Mouse (Mus musculus) CH12.LX (cell line): ENCODE results near the gene Olfr734.

ENCODE experiments used
- E2F4 ChIP-seq: IDR thresholded peaks from 2 replicates; pipeline ENCODE4 v1.6.1; 2011; ENCODE audit warnings: low read depth, low read length, improper control_type of control experiment; ENCODE audit not compliant: insufficient replicate concordance
- POLR2A ChIP-seq: IDR thresholded peaks from 2 replicates; pipeline ENCODE4 v1.6.1; 2011; ENCODE audit warnings: low read depth, mild to moderate bottlenecking, improper control_type of control experiment, low read length
- POLR2AphosphoS2 ChIP-seq: IDR thresholded peaks from 2 replicates; pipeline ENCODE4 v1.6.1; 2011; ENCODE audit warnings: low read depth, low read length, improper control_type of control experiment
- TCF12 ChIP-seq: IDR thresholded peaks from 2 replicates; pipeline ENCODE4 v1.6.1; 2014; ENCODE audit warnings: low read depth, mild to moderate bottlenecking, inconsistent platforms, low read length, improper control_type of control experiment
- ZC3H11A ChIP-seq: IDR thresholded peaks from 2 replicates; pipeline ENCODE4 v1.6.1; 2012; ENCODE audit warnings: low read depth, mild to moderate bottlenecking, inconsistent platforms, low read length, improper control_type of control experiment

- no peak for TF ChIP-seq TCF12
- TF ChIP-seq E2F4, result no peak
- TF ChIP-seq POLR2AphosphoS2, result no peak
- no peak for TF ChIP-seq ZC3H11A
- TF ChIP-seq POLR2A, result no peak
These were observed 37.0 kb upstream of the Olfr734 start for GRCm38 (mm10) chr14:50363561-50363960.
